Mouse (Mus musculus) forebrain, postnatal 0 days (tissue): Measurements from ENCODE around the gene Tnfaip8l1. TPM values are rescaled to one million over a fixed set of nuclear protein-coding genes. Genes with fewer than 3 reads are reported as not detected.
A peak's percentile ranks its signal among the peaks of the same experiment; 100 is the strongest.

Source experiments
- ATAC-seq: fragments of 200-750 bp; cut with Nextera tagmentation; 2 replicates; pipeline ENCODE4 v1.8.0; 2017; ENCODE audit warnings: mild to moderate bottlenecking, moderate library complexity
- DNase-seq: peaks from one replicate; pipeline ENCODE4 v3.0.0-alpha.2; 2015
- H3K27ac ChIP-seq: fragments of 300-500 bp; sonication (generic); 2 replicates; pipeline ENCODE4 v1.5.1; 2014; ENCODE audit warnings: low read depth, mild to moderate bottlenecking, antibody characterized with exemption, low read length, moderate library complexity, mixed read lengths
- H3K27me3 ChIP-seq: fragments of 300-500 bp; sonication (generic); 2 replicates; pipeline ENCODE4 v1.6.1; 2014; ENCODE audit warnings: mild to moderate bottlenecking, low read length, mixed read lengths; ENCODE audit not compliant: insufficient read depth
- H3K36me3 ChIP-seq: fragments of 300-500 bp; sonication (generic); 2 replicates; pipeline ENCODE4 v1.6.1; 2014; ENCODE audit warnings: mild to moderate bottlenecking, moderate library complexity; ENCODE audit not compliant: insufficient read depth
- H3K4me1 ChIP-seq: fragments of 300-500 bp; sonication (generic); 2 replicates; pipeline ENCODE4 v1.6.1; 2014; ENCODE audit warnings: antibody characterized with exemption; ENCODE audit not compliant: insufficient read depth
- H3K4me2 ChIP-seq: fragments of 300-500 bp; sonication (generic); 2 replicates; pipeline ENCODE4 v1.6.1; 2014; ENCODE audit warnings: low read depth, mild to moderate bottlenecking, moderate library complexity
- H3K4me3 ChIP-seq: fragments of 300-500 bp; sonication (generic); 2 replicates; pipeline ENCODE4 v1.5.1; 2014; ENCODE audit warnings: low read depth, low read length, mixed read lengths
- H3K9ac ChIP-seq: fragments of 300-500 bp; sonication (generic); 2 replicates; pipeline ENCODE4 v1.6.1; 2014; ENCODE audit warnings: mild to moderate bottlenecking
- H3K9me3 ChIP-seq: fragments of 300-500 bp; sonication (generic); 2 replicates; pipeline ENCODE4 v1.6.1; 2016; ENCODE audit warnings: low read length
- CTCF ChIP-seq: sonication (generic); IDR thresholded peaks from 2 replicates; pipeline ENCODE4 v1.5.1; 2016; ENCODE audit warnings: antibody characterized with exemption, control low read depth, low read depth
- WGBS: fragments of 180-500 bp; shearing (Covaris S2); extraction: QIAGEN DNeasy Blood & Tissue Kit; methylation state at CpG from one replicate; pipeline ENCODE4 v1.1.7; 2014; 5-methylcytosine and 5-hydroxymethylcytosine counted together
- polyA plus RNA-seq: library from polyadenylated mRNA; unstranded; fragments of >200 nt; fragmentation: Nextera tagmentation; extraction: Ambion mirVana; gene quantifications from 2 replicates; pipeline ENCODE4 v1.2.1, GENCODE M21; 2015
- total RNA-seq: library from RNA; depleted of rRNA; stranded (reverse); fragments of >200 nt; gene quantifications from 2 replicates; pipeline ENCODE4 v1.2.3, GENCODE M21; 2014

Tnfaip8l1 gene
- total and polyA plus RNA-seq, 2 experiments from 2014 or later = 8.6 to 11.0 TPM

GRCm38 (mm10) chr17:56164510-56164909 lies 2.2 kb downstream of the Tnfaip8l1 start:
- no peak for DNase-seq
- Histone ChIP-seq H3K9ac (no peak overlapping the region), H3K4me2 (no peak overlapping the region), H3K36me3 (no peaks in the 10 kb centered on the region), H3K4me1 (peaks cover 7% of the 10 kb centered on the region; the same call in 1 of the 2 replicates), H3K27ac (no peak overlapping the region), H3K4me3 (no peak overlapping the region), H3K27me3 (no peaks in the 10 kb centered on the region), H3K9me3 (no peaks in the 10 kb centered on the region)
- WGBS = 69% methylated on average over 3 of the region's 3 CpGs
- no peak for ATAC-seq
- TF ChIP-seq CTCF = no peak

DNA sequence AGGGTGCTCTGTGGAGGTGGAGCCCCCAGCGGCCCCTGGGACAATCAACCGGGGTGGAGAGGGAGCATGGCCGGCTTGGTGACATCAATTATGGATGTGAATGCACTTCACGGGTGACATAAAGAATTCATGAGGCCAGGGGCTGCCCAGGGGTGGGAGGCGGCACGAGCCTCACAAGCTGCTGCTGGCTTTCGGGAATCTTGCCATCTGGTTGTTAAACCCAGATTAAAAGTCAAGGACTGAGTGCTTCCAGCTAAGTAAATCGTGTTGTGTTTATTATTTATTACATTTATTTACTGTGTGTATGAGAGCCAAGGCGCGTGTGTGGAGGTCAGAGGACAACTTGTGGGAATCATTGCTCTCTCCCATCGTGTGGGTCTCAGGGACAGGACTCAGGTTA lies 3.4 kb downstream of the Tnfaip8l1 start:
- Histone ChIP-seq H3K9me3 (no peaks in the 10 kb centered on the region), H3K9ac (no peak overlapping the region), H3K4me1 (peaks cover 7% of the 10 kb centered on the region; the same call in 1 of the 2 replicates), H3K4me2 (no peak overlapping the region), H3K36me3 (no peaks in the 10 kb centered on the region), H3K27ac (no peak overlapping the region), H3K27me3 (no peaks in the 10 kb centered on the region), H3K4me3 (no peak overlapping the region)
- TF ChIP-seq CTCF = no peak
- WGBS = 57% methylated on average over 11 of the region's 11 CpGs
- DNase-seq = no peak
- ATAC-seq = no peak

- no peak overlapping the region for H3K4me3 ChIP-seq
- WGBS = 67% methylated on average over 6 of the region's 6 CpGs
- ATAC-seq = no peak
- H3K4me1 ChIP-seq = no peaks in the 10 kb centered on the region
- no peak overlapping the region for H3K9ac ChIP-seq
- DNase-seq = no peak
- H3K27ac ChIP-seq = no peak overlapping the region
- H3K9me3 ChIP-seq = no peaks in the 10 kb centered on the region
- H3K4me2 ChIP-seq = no peak overlapping the region
- no peak for TF ChIP-seq CTCF
- H3K36me3 ChIP-seq = peaks cover 5% of the 10 kb centered on the region; the same call in 1 of the 2 replicates
- no peaks in the 10 kb centered on the region for H3K27me3 ChIP-seq
These were observed 7.6 kb downstream of the Tnfaip8l1 start for GRCm38 (mm10) chr17:56169830-56170229.

DNA sequence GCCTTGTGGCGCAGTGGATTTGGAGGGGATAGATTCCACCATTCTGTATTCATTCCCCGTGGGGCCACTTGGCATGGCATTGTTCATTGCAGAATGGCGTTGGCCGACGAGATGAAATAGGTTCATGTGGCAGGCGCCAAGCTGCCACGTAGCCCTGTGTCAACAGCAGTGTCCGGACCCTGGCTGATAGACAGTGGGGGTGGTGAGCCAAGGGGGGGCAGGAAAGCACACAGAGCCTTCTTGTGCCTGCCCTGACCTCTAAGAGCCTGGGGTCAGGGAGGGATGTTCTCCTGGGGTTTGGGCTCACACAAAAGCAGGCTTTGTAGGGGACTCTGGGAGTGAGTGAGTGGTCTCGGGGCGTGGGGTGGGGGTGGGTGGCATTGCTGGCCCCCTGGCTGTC lies 8.4 kb downstream of the Tnfaip8l1 start:
- Histone ChIP-seq H3K9ac (no peak overlapping the region), H3K9me3 (no peaks in the 10 kb centered on the region), H3K4me3 (no peak overlapping the region), H3K4me2 (no peak overlapping the region), H3K27me3 (no peaks in the 10 kb centered on the region), H3K27ac (no peak overlapping the region), H3K36me3 (peaks cover 12% of the 10 kb centered on the region), H3K4me1 (no peaks in the 10 kb centered on the region)
- no peak for DNase-seq
- no peak for TF ChIP-seq CTCF
- peak; percentile 38; the same call in 1 of the 2 replicates for ATAC-seq
- WGBS = 23% methylated on average over 10 of the region's 10 CpGs

- no peaks in the 10 kb centered on the region for H3K9me3 ChIP-seq
- H3K4me2 ChIP-seq = no peak overlapping the region
- H3K4me3 ChIP-seq = no peak overlapping the region
- ATAC-seq (no peak), DNase-seq (no peak)
- TF ChIP-seq CTCF = no peak
- 74% methylated on average over 9 of the region's 9 CpGs for WGBS
- H3K27me3 ChIP-seq = no peaks in the 10 kb centered on the region
- H3K36me3 ChIP-seq = peaks cover 16% of the 10 kb centered on the region
- no peak overlapping the region for H3K9ac ChIP-seq
- H3K27ac ChIP-seq = no peak overlapping the region
- no peaks in the 10 kb centered on the region for H3K4me1 ChIP-seq
These were observed 9.2 kb downstream of the Tnfaip8l1 start for GRCm38 (mm10) chr17:56171456-56171855.

- no peaks in the 10 kb centered on the region for H3K4me1 ChIP-seq
- no peak for TF ChIP-seq CTCF
- H3K4me2 ChIP-seq = no peak overlapping the region
- no peak overlapping the region for H3K27ac ChIP-seq
- H3K36me3 ChIP-seq = peaks cover 20% of the 10 kb centered on the region
- WGBS = 95% methylated on average over 17 of the region's 17 CpGs
- DNase-seq (no peak), ATAC-seq (no peak)
- H3K27me3 ChIP-seq = no peaks in the 10 kb centered on the region
- H3K4me3 ChIP-seq = no peak overlapping the region
- H3K9ac ChIP-seq = no peak overlapping the region
- H3K9me3 ChIP-seq = no peaks in the 10 kb centered on the region
These were observed 9.6 kb downstream of the Tnfaip8l1 start for GRCm38 (mm10) chr17:56171881-56172280.

DNA sequence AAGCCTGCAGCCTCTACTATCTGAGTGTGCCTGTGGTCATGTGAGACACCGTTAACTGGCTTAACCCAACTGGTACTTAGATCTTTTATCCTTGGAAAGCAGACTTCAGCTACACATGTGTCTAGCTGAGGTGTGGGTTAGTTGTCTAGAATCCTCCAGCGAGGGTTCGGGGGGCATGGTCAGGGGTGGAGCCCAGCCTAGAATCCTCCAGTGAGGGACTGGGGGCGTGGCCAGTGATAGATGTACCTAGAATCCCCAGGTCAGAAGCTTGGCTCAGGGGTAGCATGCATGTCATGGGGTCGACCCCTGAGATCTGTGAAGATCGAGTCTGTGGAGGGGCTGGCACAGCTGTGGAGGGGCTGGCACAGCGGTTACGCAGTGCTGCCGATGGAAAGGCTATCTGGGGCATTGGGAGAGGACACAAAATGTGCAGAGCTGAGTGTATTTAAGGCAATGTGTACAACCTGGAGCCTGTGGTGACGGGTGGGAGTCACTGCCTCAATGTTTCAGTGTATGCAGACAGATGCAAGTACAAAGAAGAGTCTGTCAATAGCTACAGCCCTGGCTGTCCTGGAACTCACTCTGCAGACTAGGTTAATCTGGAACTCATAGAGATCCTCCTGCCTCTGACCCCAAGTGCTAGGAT lies 11.2 kb downstream of the Tnfaip8l1 start:
- Histone ChIP-seq H3K27me3 (no peaks in the 10 kb centered on the region), H3K27ac (no peak overlapping the region), H3K9me3 (no peaks in the 10 kb centered on the region), H3K9ac (no peak overlapping the region), H3K4me2 (no peak overlapping the region), H3K36me3 (peaks cover 34% of the 10 kb centered on the region), H3K4me1 (no peaks in the 10 kb centered on the region), H3K4me3 (no peak overlapping the region)
- WGBS = 62% methylated on average over 10 of the region's 10 CpGs
- DNase-seq (no peak), ATAC-seq (no peak)
- TF ChIP-seq CTCF = no peak
